Mouse (Mus musculus) hindbrain, postnatal 0 days (tissue): ENCODE measurements around the gene Kcng3. TPM values are rescaled to one million over a fixed set of nuclear protein-coding genes. Genes with fewer than 3 reads are reported as not detected.
A peak's percentile ranks its signal among the peaks of the same experiment; 100 is the strongest.

Source experiments
- ATAC-seq: fragments of 200-750 bp; cut with Nextera tagmentation; 2 replicates; pipeline ENCODE4 v1.8.0; 2017; ENCODE audit warnings: mild to moderate bottlenecking, moderate TSS enrichment, moderate library complexity
- DNase-seq: peaks from one replicate; pipeline ENCODE4 v3.0.0-alpha.2; 2015; ENCODE audit warnings: low spot score
- H3K27ac ChIP-seq: fragments of 300-500 bp; sonication (generic); 2 replicates; pipeline ENCODE4 v1.5.1; 2014; ENCODE audit warnings: mild to moderate bottlenecking
- H3K27me3 ChIP-seq: fragments of 300-500 bp; sonication (generic); 2 replicates; pipeline ENCODE4 v1.6.1; 2014; ENCODE audit warnings: low read length, mixed read lengths; ENCODE audit not compliant: insufficient read depth
- H3K36me3 ChIP-seq: fragments of 300-500 bp; sonication (generic); 2 replicates; pipeline ENCODE4 v1.6.1; 2014; ENCODE audit warnings: low read length, mixed read lengths; ENCODE audit not compliant: insufficient read depth
- H3K4me1 ChIP-seq: fragments of 300-500 bp; sonication (generic); 2 replicates; pipeline ENCODE4 v1.6.1; 2014; ENCODE audit warnings: antibody characterized with exemption, low read length, mixed read lengths; ENCODE audit not compliant: insufficient read depth
- H3K4me2 ChIP-seq: fragments of 300-500 bp; sonication (generic); 2 replicates; pipeline ENCODE4 v1.6.1; 2014; ENCODE audit warnings: low read depth, mild to moderate bottlenecking, low read length, moderate library complexity, mixed read lengths
- H3K4me3 ChIP-seq: fragments of 300-500 bp; sonication (generic); 2 replicates; pipeline ENCODE4 v1.5.1; 2014; ENCODE audit warnings: low read length
- H3K9ac ChIP-seq: fragments of 300-500 bp; sonication (generic); replicated peaks from 2 replicates; pipeline ENCODE4 v1.6.1; 2014; ENCODE audit warnings: mild to moderate bottlenecking, low read length, moderate library complexity, mixed read lengths
- H3K9me3 ChIP-seq: fragments of 300-500 bp; sonication (generic); 2 replicates; pipeline ENCODE4 v1.6.1; 2016; ENCODE audit warnings: low read length, mixed read lengths
- CTCF ChIP-seq: IDR thresholded peaks from 2 replicates; pipeline ENCODE4 v1.5.1; 2016; ENCODE audit warnings: antibody characterized with exemption, control low read depth, low read depth
- WGBS: fragments of 180-500 bp; shearing (Covaris S2); extraction: QIAGEN DNeasy Blood & Tissue Kit; methylation state at CpG from one replicate; pipeline ENCODE4 v1.1.7; 2014; 5-methylcytosine and 5-hydroxymethylcytosine counted together
- polyA plus RNA-seq: library from polyadenylated mRNA; unstranded; fragments of >200 nt; fragmentation: Nextera tagmentation; extraction: Ambion mirVana; gene quantifications from 2 replicates; pipeline ENCODE4 v1.2.1, GENCODE M21; 2015
- total RNA-seq: library from RNA; depleted of rRNA; stranded (reverse); fragments of >200 nt; gene quantifications from 2 replicates; pipeline ENCODE4 v1.2.3, GENCODE M21; 2014

The Kcng3 gene
- total and polyA plus RNA-seq, 2 experiments from 2014 or later: 0.06 to 2.2 TPM

DNA sequence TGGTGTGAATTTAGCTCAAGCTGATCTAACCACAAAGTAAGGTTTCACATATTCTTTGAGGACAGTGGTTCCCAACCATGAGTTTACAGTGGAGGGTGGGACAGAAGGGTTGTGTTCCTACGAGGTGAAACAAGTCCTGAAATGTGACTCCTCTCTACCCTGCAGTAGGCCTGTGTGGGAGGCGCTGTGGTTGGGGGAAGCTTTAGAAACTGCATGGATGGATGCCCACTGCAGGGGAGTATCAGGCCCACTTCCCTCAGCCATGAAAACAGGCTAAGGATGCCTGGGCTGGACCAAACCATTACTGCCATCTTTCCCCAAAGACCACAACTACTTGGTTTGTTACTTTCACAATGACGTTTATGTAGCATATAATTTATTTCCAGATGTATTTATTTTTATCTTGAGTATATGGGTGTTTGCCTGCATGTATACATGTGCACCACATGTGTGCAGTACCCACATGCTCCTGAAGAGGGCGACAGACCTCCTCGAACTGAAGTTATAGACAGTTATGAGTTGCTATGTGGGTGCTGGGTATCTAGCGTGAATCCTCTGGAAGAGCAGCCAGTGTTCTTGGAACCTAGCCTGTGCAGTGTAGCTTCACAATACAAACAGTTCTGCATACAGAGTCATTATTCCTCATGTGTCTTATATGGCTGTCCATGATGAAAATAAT, 42.9 kb downstream of the Kcng3 start:
- no peaks in the 10 kb centered on the region for H3K36me3 ChIP-seq
- no peaks in the 10 kb centered on the region for H3K4me1 ChIP-seq
- TF ChIP-seq CTCF: peak; percentile 41
- H3K9ac ChIP-seq: no peak overlapping the region
- no peaks in the 10 kb centered on the region for H3K9me3 ChIP-seq
- no peak for ATAC-seq
- no peak for DNase-seq
- no peaks in the 10 kb centered on the region for H3K27me3 ChIP-seq
- H3K4me2 ChIP-seq: no peak overlapping the region
- WGBS: 87% methylated on average over 6 of the region's 6 CpGs
- no peak overlapping the region for H3K27ac ChIP-seq
- no peak overlapping the region for H3K4me3 ChIP-seq

DNA sequence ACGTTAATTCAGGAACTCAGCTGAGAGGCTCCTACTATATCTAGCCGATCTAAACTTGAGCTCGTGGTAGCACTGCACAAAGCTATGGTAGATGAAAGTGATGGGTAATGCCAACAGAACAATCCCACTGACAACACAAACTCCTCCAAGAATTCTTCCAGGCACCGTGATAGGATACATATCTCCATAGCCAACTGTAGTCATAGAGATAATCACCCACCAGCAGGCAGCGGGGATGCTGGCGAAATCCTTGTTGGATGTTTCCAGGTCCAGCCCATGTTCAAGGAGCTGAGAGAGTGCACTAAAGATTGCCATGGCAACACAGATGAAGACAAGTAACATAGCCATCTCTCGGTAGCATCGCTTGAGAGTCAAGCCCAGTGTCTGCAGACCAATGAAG, 44.0 kb downstream of the Kcng3 start:
- ATAC-seq (0 out of 2 replicates have a peak, but pooled peaks have one; percentile 40), DNase-seq (peak; percentile 17)
- no peak for TF ChIP-seq CTCF
- no peak overlapping the region for H3K27ac ChIP-seq
- H3K9me3 ChIP-seq: no peaks in the 10 kb centered on the region
- no peaks in the 10 kb centered on the region for H3K4me1 ChIP-seq
- H3K27me3 ChIP-seq: no peaks in the 10 kb centered on the region
- no peak overlapping the region for H3K4me2 ChIP-seq
- no peaks in the 10 kb centered on the region for H3K36me3 ChIP-seq
- no peak overlapping the region for H3K9ac ChIP-seq
- H3K4me3 ChIP-seq: no peak overlapping the region
- WGBS: 75% methylated on average over 8 of the region's 8 CpGs

DNA sequence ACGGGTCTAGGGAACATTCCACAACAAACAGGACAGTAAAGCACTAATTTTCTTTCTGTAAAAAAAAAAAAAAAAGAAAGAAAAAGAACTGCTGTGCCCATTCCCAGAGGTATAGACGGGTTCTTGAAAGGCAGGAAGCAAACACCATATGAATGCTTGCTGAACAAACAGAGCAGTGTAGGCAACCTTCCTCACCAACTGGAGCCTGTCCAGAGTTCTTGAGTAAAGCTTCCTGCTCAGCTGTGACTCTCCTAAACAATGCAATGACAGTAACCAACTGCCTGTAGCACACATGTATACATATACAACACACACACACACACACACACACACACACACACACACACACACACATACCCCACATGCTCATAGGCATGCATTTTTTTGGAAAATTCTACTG, 49.1 kb downstream of the Kcng3 start:
- ATAC-seq (no peak), DNase-seq (no peak)
- Histone ChIP-seq H3K27me3 (no peaks in the 10 kb centered on the region), H3K9ac (no peak overlapping the region), H3K4me1 (no peaks in the 10 kb centered on the region), H3K4me3 (no peak overlapping the region), H3K4me2 (no peak overlapping the region), H3K27ac (no peak overlapping the region), H3K36me3 (no peaks in the 10 kb centered on the region), H3K9me3 (no peaks in the 10 kb centered on the region)
- WGBS: 68% methylated on average over 2 of the region's 2 CpGs
- no peak for TF ChIP-seq CTCF

DNA sequence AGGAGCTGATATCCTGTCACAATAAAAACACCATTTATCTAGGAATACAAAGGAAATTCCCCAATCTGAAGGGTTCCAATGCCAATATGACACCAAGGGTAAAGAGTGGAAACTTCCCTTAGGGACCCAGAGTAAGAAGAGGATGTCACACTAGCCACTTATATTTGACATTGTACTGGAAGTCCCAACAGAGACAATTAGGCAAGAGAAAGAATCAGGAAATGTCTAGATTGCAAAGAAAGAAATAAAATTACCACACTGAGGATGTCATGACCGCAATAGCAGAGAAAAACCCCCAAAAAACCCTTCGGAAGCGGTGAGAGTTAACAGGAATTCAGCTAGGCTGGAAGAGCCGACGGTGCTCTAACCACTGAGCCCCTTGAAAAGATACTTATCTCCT, 51.0 kb downstream of the Kcng3 start:
- ATAC-seq (no peak), DNase-seq (no peak)
- no peak overlapping the region for H3K4me3 ChIP-seq
- H3K4me1 ChIP-seq: no peaks in the 10 kb centered on the region
- no peak overlapping the region for H3K9ac ChIP-seq
- 93% methylated on average over 5 of the region's 5 CpGs for WGBS
- no peaks in the 10 kb centered on the region for H3K36me3 ChIP-seq
- no peaks in the 10 kb centered on the region for H3K9me3 ChIP-seq
- no peak overlapping the region for H3K27ac ChIP-seq
- TF ChIP-seq CTCF: no peak
- no peaks in the 10 kb centered on the region for H3K27me3 ChIP-seq
- H3K4me2 ChIP-seq: no peak overlapping the region

DNA sequence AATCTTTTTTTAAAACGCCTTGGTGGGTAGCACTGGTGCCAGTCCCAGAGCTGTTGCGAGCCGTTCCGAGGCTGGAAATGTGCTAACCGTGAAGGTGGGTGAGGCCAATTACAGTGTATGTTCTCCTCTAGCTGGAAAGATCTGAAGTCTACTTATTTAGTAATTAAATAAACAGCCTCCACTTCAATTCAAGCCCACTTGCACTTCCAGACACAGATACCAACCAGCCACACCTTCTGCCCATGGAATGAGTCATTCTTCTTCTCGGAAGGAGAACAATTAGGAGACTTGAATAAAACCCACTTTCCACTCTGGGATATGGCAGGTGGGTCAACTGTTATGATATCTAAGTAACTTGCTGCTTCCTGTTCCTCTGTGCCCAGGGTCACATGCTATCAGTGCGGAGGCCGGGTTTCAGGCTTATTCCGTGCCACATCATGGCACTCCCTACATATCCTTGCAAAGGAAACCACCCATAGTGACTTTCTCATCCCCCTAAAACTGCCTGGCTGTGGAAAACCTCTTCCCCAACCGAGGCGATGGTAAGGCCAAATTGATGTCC, 54.8 kb downstream of the Kcng3 start:
- Histone ChIP-seq H3K36me3 (no peaks in the 10 kb centered on the region), H3K4me1 (no peaks in the 10 kb centered on the region), H3K27me3 (no peaks in the 10 kb centered on the region), H3K4me2 (no peak overlapping the region), H3K9me3 (no peaks in the 10 kb centered on the region), H3K4me3 (no peak overlapping the region), H3K27ac (no peak overlapping the region), H3K9ac (no peak overlapping the region)
- ATAC-seq (no peak), DNase-seq (no peak)
- WGBS: 93% methylated on average over 11 of the region's 11 CpGs
- TF ChIP-seq CTCF: no peak

DNA sequence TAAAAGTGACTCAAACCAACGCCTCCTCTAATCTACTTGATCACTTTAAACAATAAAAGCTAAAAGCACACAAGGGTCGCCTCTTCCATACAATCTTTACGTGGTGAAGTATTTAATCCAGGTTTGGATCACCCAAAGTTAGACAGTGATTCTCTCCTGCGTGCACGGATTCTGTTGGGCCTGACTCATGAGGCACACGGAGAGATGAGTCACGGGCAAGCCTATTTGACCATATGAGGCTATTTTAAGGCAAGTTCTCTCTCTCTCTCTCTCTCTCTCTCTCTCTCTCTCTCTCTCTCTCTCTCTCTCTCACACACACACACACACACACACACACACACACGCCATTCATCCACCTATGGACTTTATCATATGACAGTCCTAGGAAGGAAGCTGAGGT, 57.1 kb downstream of the Kcng3 start:
- TF ChIP-seq CTCF: no peak
- Histone ChIP-seq H3K4me2 (no peak overlapping the region), H3K9ac (no peak overlapping the region), H3K27me3 (no peaks in the 10 kb centered on the region), H3K36me3 (no peaks in the 10 kb centered on the region), H3K27ac (no peak overlapping the region), H3K9me3 (no peaks in the 10 kb centered on the region), H3K4me1 (no peaks in the 10 kb centered on the region), H3K4me3 (no peak overlapping the region)
- DNase-seq: no peak
- no peak for ATAC-seq
- WGBS: 95% methylated on average over 8 of the region's 8 CpGs

DNA sequence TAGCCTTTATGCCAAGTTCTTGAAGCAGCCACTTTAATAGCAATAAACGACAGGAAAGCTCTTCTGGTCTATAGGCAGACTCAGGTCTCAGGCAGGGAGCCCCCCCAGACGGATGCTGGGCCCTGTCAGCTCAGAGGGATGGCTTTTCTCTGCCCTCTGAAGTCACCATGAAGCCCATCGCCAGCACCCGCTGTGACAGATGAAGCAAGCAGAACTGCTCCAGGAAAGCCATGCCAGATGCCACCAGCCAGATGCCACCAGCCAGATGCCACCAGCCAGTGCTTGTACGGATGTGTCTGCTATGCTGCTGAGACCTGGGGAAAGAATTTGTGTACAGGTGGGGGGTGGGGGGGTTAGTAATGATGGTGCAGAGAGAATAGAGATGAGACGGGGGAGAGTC, 58.6 kb downstream of the Kcng3 start:
- no peaks in the 10 kb centered on the region for H3K9me3 ChIP-seq
- TF ChIP-seq CTCF: no peak
- H3K36me3 ChIP-seq: no peaks in the 10 kb centered on the region
- ATAC-seq (peak; percentile 63; the same call in 1 of the 2 replicates), DNase-seq (peak; percentile 57)
- H3K9ac ChIP-seq: no peak overlapping the region
- H3K27ac ChIP-seq: no peak overlapping the region
- H3K4me1 ChIP-seq: no peaks in the 10 kb centered on the region
- H3K4me2 ChIP-seq: no peak overlapping the region
- 39% methylated on average over 6 of the region's 6 CpGs for WGBS
- H3K27me3 ChIP-seq: no peaks in the 10 kb centered on the region
- no peak overlapping the region for H3K4me3 ChIP-seq
